Mouse (Mus musculus) midbrain, embryonic 16.5 days (tissue): Measurements from ENCODE around the gene Olfr392. TPM values are rescaled to one million over a fixed set of nuclear protein-coding genes. Genes with fewer than 3 reads are reported as not detected.

Experiments
- ATAC-seq: fragments of 200-750 bp; cut with Nextera tagmentation; 2 replicates; pipeline ENCODE4 v1.8.0; 2017; ENCODE audit warnings: moderate TSS enrichment
- H3K27ac ChIP-seq: fragments of 300-500 bp; sonication (generic); 2 replicates; pipeline ENCODE4 v1.5.1; 2014; ENCODE audit warnings: mild to moderate bottlenecking, low read length, mixed read lengths
- H3K27me3 ChIP-seq: fragments of 300-500 bp; sonication (generic); 2 replicates; pipeline ENCODE4 v1.6.1; 2014; ENCODE audit warnings: low read depth, low read length, mixed read lengths; ENCODE audit not compliant: control insufficient read depth, insufficient read depth
- H3K36me3 ChIP-seq: fragments of 300-500 bp; sonication (generic); 2 replicates; pipeline ENCODE4 v1.6.1; 2014; ENCODE audit warnings: mild to moderate bottlenecking, low read length, moderate library complexity, mixed read lengths; ENCODE audit not compliant: control insufficient read depth, insufficient read depth
- H3K4me1 ChIP-seq: fragments of 300-500 bp; sonication (generic); 2 replicates; pipeline ENCODE4 v1.6.1; 2014; ENCODE audit warnings: mild to moderate bottlenecking, low read length, mixed read lengths; ENCODE audit not compliant: control insufficient read depth, insufficient read depth
- H3K4me2 ChIP-seq: fragments of 300-500 bp; sonication (generic); 2 replicates; pipeline ENCODE4 v1.6.1; 2014; ENCODE audit warnings: mild to moderate bottlenecking, low read length, mixed read lengths
- H3K4me3 ChIP-seq: fragments of 300-500 bp; sonication (generic); 2 replicates; pipeline ENCODE4 v1.5.1; 2014; ENCODE audit warnings: low read depth, mild to moderate bottlenecking, low read length, moderate library complexity, mixed read lengths
- H3K9ac ChIP-seq: fragments of 300-500 bp; sonication (generic); 2 replicates; pipeline ENCODE4 v1.6.1; 2014; ENCODE audit warnings: low read depth, low read length, mixed read lengths
- H3K9me3 ChIP-seq: fragments of 300-500 bp; sonication (generic); replicated peaks from 2 replicates; pipeline ENCODE4 v1.6.1; 2014; ENCODE audit warnings: mild to moderate bottlenecking, low read length, mixed read lengths; ENCODE audit not compliant: control insufficient read depth, poor library complexity, severe bottlenecking
- WGBS: fragments of 180-500 bp; shearing (Covaris S2); extraction: QIAGEN DNeasy Blood & Tissue Kit; methylation state at CpG from one replicate; pipeline ENCODE4 v1.1.7; 2014; 5-methylcytosine and 5-hydroxymethylcytosine counted together
- polyA plus RNA-seq: library from polyadenylated mRNA; unstranded; fragments of >200 nt; fragmentation: Nextera tagmentation; extraction: Ambion mirVana; gene quantifications from 2 replicates; pipeline ENCODE4 v1.2.1, GENCODE M21; 2015

Gene Olfr392
- not detected in 2 replicates for polyA plus RNA-seq

DNA sequence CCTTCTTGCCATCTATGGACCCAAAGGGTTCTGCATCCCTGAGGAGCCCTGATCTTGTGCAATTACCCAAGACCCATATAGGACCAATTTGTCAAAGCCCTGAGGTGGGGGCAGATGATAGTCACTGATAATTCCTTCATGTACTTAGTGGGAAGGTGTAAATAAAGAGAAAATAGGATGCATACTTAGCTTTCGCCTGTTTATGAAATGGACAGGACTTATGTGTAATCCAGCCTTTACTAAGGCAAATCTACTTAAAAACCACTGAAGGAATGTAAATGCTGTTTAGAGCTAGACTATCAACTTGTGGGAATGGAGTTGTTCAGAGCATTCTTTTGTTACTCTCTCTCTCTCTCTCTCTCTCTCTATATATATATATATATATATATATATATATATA is at the start of gene Olfr392:
Olfr392 (minus strand) TSS at position 101 of the 400 bp plus-strand sequence.
- Histone ChIP-seq H3K27ac (no peak within 1 kb of the TSS), H3K4me3 (no peak within 1 kb of the TSS), H3K27me3 (no peaks in the 10 kb centered on the region), H3K4me2 (no peak within 1 kb of the TSS), H3K9me3 (peaks cover 3% of the 10 kb centered on the region; the same call in 1 of the 2 replicates), H3K36me3 (no peaks in the 10 kb centered on the region), H3K4me1 (no peaks in the 10 kb centered on the region), H3K9ac (no peak within 1 kb of the TSS)
- WGBS = 100% methylated on average over 1 of the region's 1 CpGs
- ATAC-seq = no peak

DNA sequence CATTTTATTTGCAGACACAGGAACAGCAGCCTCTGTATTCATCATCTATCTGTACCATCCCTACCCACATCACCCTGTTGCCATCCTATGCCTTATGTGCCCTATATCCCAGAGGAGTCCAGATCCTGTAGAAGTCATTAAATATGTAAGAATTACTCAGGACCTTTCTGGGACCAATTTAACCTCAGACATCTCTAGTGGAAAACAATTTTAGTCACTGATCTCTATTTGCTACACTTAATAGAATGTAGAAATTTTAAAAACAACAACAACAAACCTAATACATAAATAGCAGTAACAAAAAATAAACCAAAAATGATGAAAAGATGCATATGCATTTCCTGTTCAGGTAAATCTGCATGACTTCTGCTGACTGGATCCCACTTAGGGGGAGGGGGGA is 34.5 kb upstream of the Olfr392 start, which contains the start of gene Olfr393:
Olfr393 (minus strand) TSS at position 101 of the 400 bp plus-strand sequence.
- Histone ChIP-seq H3K9me3 (peaks cover 8% of the 10 kb centered on the region; the same call in 1 of the 2 replicates), H3K4me3 (no peak within 1 kb of the TSS), H3K27me3 (no peaks in the 10 kb centered on the region), H3K4me2 (no peak within 1 kb of the TSS), H3K36me3 (no peaks in the 10 kb centered on the region), H3K27ac (no peak within 1 kb of the TSS), H3K9ac (no peak within 1 kb of the TSS), H3K4me1 (no peaks in the 10 kb centered on the region)
- ATAC-seq = no peak

DNA sequence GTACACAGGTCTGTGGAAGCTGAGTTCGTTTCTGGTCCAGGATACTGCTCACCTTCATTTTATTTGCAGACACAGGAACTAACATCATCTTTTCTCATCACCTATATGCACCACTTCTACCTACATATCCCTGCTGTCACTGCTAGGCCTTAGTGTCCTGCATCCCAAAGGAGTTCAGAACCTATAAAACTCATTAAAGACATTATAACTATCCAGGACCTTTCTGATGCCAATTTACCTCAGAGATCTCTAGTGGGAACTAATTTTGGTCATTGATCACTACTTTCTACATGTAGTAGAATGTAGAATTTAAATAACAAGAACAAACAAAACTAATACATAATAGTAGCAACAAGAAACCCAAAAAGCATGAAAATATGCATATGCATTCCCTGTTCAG is 13.9 kb downstream of the Olfr392 start, which contains the start of gene Olfr391-ps:
Olfr391-ps (minus strand) TSS at position 101 of the 400 bp plus-strand sequence.
- H3K4me2 ChIP-seq = no peak within 1 kb of the TSS
- no peaks in the 10 kb centered on the region for H3K27me3 ChIP-seq
- ATAC-seq = no peak
- H3K9me3 ChIP-seq = peaks cover 9% of the 10 kb centered on the region
- no peak within 1 kb of the TSS for H3K4me3 ChIP-seq
- H3K4me1 ChIP-seq = no peaks in the 10 kb centered on the region
- H3K36me3 ChIP-seq = no peaks in the 10 kb centered on the region
- H3K9ac ChIP-seq = no peak within 1 kb of the TSS
- WGBS = 26% methylated on average over 1 of the region's 1 CpGs
- no peak within 1 kb of the TSS for H3K27ac ChIP-seq

DNA sequence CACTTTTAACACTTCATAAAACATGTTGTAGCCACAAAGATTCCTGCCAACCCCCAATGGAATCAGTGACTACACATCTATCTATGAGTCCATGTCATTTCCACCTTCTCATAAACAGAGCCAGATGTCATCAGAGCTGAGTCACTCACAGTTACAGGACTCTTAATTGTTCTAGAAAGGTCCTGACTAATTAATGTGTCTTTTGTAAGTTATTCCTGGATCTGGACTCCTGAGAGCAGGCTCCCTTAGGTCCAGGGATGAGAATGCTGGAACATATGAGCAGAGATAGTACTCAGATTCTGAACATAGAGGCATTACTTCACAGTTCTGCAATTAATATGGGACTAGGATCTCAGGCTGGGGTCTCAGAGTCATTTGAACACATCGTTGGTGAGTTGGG is 34.2 kb downstream of the Olfr392 start, which contains the start of gene Olfr390:
Olfr390 (plus strand) TSS at position 301 of the 400 bp plus-strand sequence.
- no peak for ATAC-seq
- Histone ChIP-seq H3K4me1 (no peaks in the 10 kb centered on the region), H3K27me3 (no peaks in the 10 kb centered on the region), H3K9me3 (peaks cover 4% of the 10 kb centered on the region; the same call in 1 of the 2 replicates), H3K36me3 (no peaks in the 10 kb centered on the region), H3K4me2 (no peak within 1 kb of the TSS), H3K9ac (no peak within 1 kb of the TSS), H3K4me3 (no peak within 1 kb of the TSS), H3K27ac (no peak within 1 kb of the TSS)
- 67% methylated on average over 1 of the region's 1 CpGs for WGBS

DNA sequence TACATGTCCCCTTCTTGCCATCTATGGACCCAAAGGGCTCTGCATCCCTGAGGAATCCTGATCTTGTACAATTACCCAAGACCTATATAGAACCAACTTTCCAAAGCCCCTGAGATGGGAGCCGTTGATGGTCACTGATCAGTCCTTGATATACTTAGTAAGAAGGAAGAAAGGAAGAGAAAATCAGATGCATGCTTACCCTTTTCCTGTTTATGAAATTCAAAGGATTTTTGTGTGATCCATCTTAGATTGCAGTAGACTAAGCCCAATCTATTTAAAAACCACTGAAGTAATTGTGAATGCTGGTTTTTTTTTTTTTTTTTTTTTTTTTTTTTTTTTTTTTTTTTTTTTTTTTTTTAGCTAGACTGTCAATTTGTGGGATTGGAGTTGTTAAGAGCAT is 36.2 kb downstream of the Olfr392 start, which contains the start of gene Olfr389:
Olfr389 (minus strand) TSS at position 101 of the 400 bp plus-strand sequence.
- ATAC-seq = no peak
- Histone ChIP-seq H3K4me1 (no peaks in the 10 kb centered on the region), H3K4me3 (no peak within 1 kb of the TSS), H3K36me3 (no peaks in the 10 kb centered on the region), H3K9ac (no peak within 1 kb of the TSS), H3K9me3 (0 out of 2 replicates have a peak, but pooled peaks cover 4% of the 10 kb centered on the region), H3K27ac (no peak within 1 kb of the TSS), H3K27me3 (no peaks in the 10 kb centered on the region), H3K4me2 (no peak within 1 kb of the TSS)
- 90% methylated on average over 1 of the region's 1 CpGs for WGBS

Other genes starting within 250 kb of the Olfr392 start
- gene Olfr385, start 224.0 kb downstream of the Olfr392 start, polyA plus RNA-seq = not detected in 2 replicates
- not detected in 2 replicates for gene Olfr384, start 218.5 kb downstream of the Olfr392 start, polyA plus RNA-seq
- not detected in 2 replicates for gene Zfp735, start 128.3 kb downstream of the Olfr392 start, polyA plus RNA-seq
- not detected in 2 replicates for gene Olfr389, start 36.3 kb downstream of the Olfr392 start, polyA plus RNA-seq
- not detected in 2 replicates for gene Olfr390, start 34.1 kb downstream of the Olfr392 start, polyA plus RNA-seq
- gene Olfr391-ps, start 14.0 kb downstream of the Olfr392 start, polyA plus RNA-seq = not detected in 2 replicates
- not detected in 2 replicates for gene Olfr393, start 34.4 kb upstream of the Olfr392 start, polyA plus RNA-seq
- not detected in 2 replicates for gene Olfr394, start 73.7 kb upstream of the Olfr392 start, polyA plus RNA-seq
- not detected in 2 replicates for gene Olfr395, start 92.2 kb upstream of the Olfr392 start, polyA plus RNA-seq
- not detected in 2 replicates for gene Olfr23, start 119.6 kb upstream of the Olfr392 start, polyA plus RNA-seq
- gene Olfr397, start 143.8 kb upstream of the Olfr392 start, polyA plus RNA-seq = not detected in 2 replicates
- gene Olfr398, start 173.4 kb upstream of the Olfr392 start, polyA plus RNA-seq = not detected in 2 replicates
- gene Olfr139, start 239.5 kb upstream of the Olfr392 start, polyA plus RNA-seq = not detected in 2 replicates
- gene Olfr399, start 239.6 kb upstream of the Olfr392 start, polyA plus RNA-seq = not detected in 2 replicates